Comparison of ENCODE assay signal across 8 mouse cellular contexts in genomic region chr15:81729792-81730635, GRCm38 (mm10). TPM values are rescaled to one million over a fixed set of nuclear protein-coding genes. Genes with fewer than 3 reads are reported as not detected.
A peak's percentile ranks its signal among the peaks of the same experiment; 100 is the strongest.
DNase-seq lines count a peak whose midpoint lies in the region; ATAC-seq and TF ChIP-seq lines count a peak whose summit lies in the region.

No protein-coding gene starts in this region.

- no peaks in the 10 kb centered on the region for H3K9me3 ChIP-seq in hindbrain, embryonic 13.5 days

- peaks cover 7% of the 10 kb centered on the region for H3K36me3 ChIP-seq in hindbrain, embryonic 13.5 days

- POLR2A ChIA-PET in Patski (lab: Charles Lee), result no interaction called here

- 4% methylated on average over 41 of the region's 41 CpGs for WGBS in hindbrain, embryonic 13.5 days

- H3K4me3 ChIP-seq in hindbrain, embryonic 13.5 days, result peak overlapping the region; percentile 98

- peak overlapping the region; percentile 93 for H3K9ac ChIP-seq in hindbrain, embryonic 13.5 days

- ATAC-seq in Patski, result peak; percentile 91
- peak; percentile 99 for ATAC-seq in hindbrain, embryonic 13.5 days (ENCODE audit: low FRiP score)

- peak overlapping the region; percentile 82 for H3K27ac ChIP-seq in hindbrain, embryonic 13.5 days

- in situ Hi-C loops in Patski (cut with MboI; ENCODE audit: low pct_unique_long_range_greater_than_20kb), result no loop called here

- DNase-seq in Patski (ENCODE audit: low read depth, low spot score), result peak; percentile 93
- peak; percentile 97 to 99 for DNase-seq in cerebellum, postnatal 14 days
- peak; percentile 98 for DNase-seq in frontal cortex, postnatal 14 days (ENCODE audit: low spot score in 2 of 2)
- peak; percentile 85 to 89 for DNase-seq in layer of hippocampus, postnatal 25 days (ENCODE audit: extremely low spot score in 1 of 2, low spot score in 1 of 2)
- peak; percentile 99 for DNase-seq in lung, postnatal 25 days (ENCODE audit: low spot score)
- DNase-seq in retina, embryonic 14.5 days (ENCODE audit: low spot score), result peak; percentile 99
- peak; percentile 95 for DNase-seq in thymus, postnatal 4 days

- H3K4me1 ChIP-seq in hindbrain, embryonic 13.5 days (replicated peaks), result peaks cover 32% of the 10 kb centered on the region

- CTCF ChIA-PET in Patski (lab: Charles Lee), result no interaction called here

- peak overlapping the region; percentile 94 for H3K4me2 ChIP-seq in hindbrain, embryonic 13.5 days

- no peak for TF ChIP-seq CTCF in Patski (IDR thresholded peaks at IDR 0.05)

- no peaks in the 10 kb centered on the region for H3K27me3 ChIP-seq in Patski
- no peaks in the 10 kb centered on the region for H3K27me3 ChIP-seq in hindbrain, embryonic 13.5 days

RNA-seq across cellular contexts. Expression of gene Zc3h7b, which starts 14.8 kb away (rescaled TPM):
- 90.0 TPM for polyA plus RNA-seq in Patski (2021)
- polyA plus RNA-seq in hindbrain, embryonic 13.5 days (2015; fragmentation: Nextera tagmentation; extraction: Ambion mirVana), result 42.6 and 46.8 TPM in 2 replicates
- 100 to 1,000 TPM; 145 to 150 TPM for total RNA-seq in layer of hippocampus, postnatal 25 days (2021)

RNA-seq across cellular contexts. Expression of gene Rangap1, which starts 15.3 kb away (rescaled TPM):
- 120 TPM for polyA plus RNA-seq in Patski (2021)
- 129 and 140 TPM in 2 replicates for polyA plus RNA-seq in hindbrain, embryonic 13.5 days (2015; fragmentation: Nextera tagmentation; extraction: Ambion mirVana)
- total RNA-seq in layer of hippocampus, postnatal 25 days (2021), result 100 to 1,000 TPM; 146 to 164 TPM

RNA-seq across cellular contexts. Expression of gene Chadl, which starts 32.9 kb away (rescaled TPM):
- 9.1 TPM for polyA plus RNA-seq in Patski (2021)
- polyA plus RNA-seq in hindbrain, embryonic 13.5 days (2015; fragmentation: Nextera tagmentation; extraction: Ambion mirVana), result 13.5 and 14.2 TPM in 2 replicates
- 10 to 100 TPM; 19.2 to 21.5 TPM for total RNA-seq in layer of hippocampus, postnatal 25 days (2021)

Comparison
In these comparisons a context has a peak if more than half of its experiments do, and no peak if none do; other contexts are left out.
1. Peak in every context shown above with its lines: DNase-seq, ATAC-seq, H3K4me3 ChIP-seq and H3K27ac ChIP-seq.